Mouse (Mus musculus): Measurements from ENCODE around the gene Nfkbib. TPM values are rescaled to one million over a fixed set of nuclear protein-coding genes. Genes with fewer than 3 reads are reported as not detected.
A peak's percentile ranks its signal among the peaks of the same experiment; 100 is the strongest.

Nfkbib gene
- polyA plus RNA-seq, 2 experiments = 15.0 to 27.0 TPM

- Histone ChIP-seq H3K9ac (replicated peaks) (no peak overlapping the region), H3K9me3 (ENCODE audit: control insufficient read depth, low read length) (no peaks in the 10 kb centered on the region), H3K4me1 (replicated peaks; ENCODE audit: control insufficient read depth in 2 of 2, insufficient read depth in 2 of 2, low read length in 1 of 2) (peaks cover 5 to 7% of the 10 kb centered on the region in 2 experiments), H3K27ac (no peak overlapping the region), H3K36me3 (replicated peaks; ENCODE audit: control insufficient read depth, insufficient read depth, low read depth) (no peaks in the 10 kb centered on the region), H3K4me2 (ENCODE audit: low read depth) (no peak overlapping the region), H3K27me3 (ENCODE audit: control insufficient read depth, insufficient read depth, low read length) (no peaks in the 10 kb centered on the region), H3K4me3 (ENCODE audit: insufficient read depth in 1 of 2, low read depth in 2 of 2, low read length in 2 of 2) (no peak overlapping the region)
- no peak for TF ChIP-seq EP300 (IDR thresholded peaks at IDR 0.05; ENCODE audit: low read depth)
- peak; percentile 50 for TF ChIP-seq CTCF (IDR thresholded peaks at IDR 0.05; ENCODE audit: low read depth)
- 12% methylated on average over 2 of the region's 2 CpGs for WGBS (ENCODE audit: insufficient replicate concordance)
- DNase-seq (ENCODE audit: low read depth in 3 of 3, low spot score in 3 of 3) = no peak
- no peak for ATAC-seq (ENCODE audit: insufficient read depth)
These were observed 26.5 kb upstream of the Nfkbib start for GRCm38 (mm10) chr7:28793834-28794233.

DNA sequence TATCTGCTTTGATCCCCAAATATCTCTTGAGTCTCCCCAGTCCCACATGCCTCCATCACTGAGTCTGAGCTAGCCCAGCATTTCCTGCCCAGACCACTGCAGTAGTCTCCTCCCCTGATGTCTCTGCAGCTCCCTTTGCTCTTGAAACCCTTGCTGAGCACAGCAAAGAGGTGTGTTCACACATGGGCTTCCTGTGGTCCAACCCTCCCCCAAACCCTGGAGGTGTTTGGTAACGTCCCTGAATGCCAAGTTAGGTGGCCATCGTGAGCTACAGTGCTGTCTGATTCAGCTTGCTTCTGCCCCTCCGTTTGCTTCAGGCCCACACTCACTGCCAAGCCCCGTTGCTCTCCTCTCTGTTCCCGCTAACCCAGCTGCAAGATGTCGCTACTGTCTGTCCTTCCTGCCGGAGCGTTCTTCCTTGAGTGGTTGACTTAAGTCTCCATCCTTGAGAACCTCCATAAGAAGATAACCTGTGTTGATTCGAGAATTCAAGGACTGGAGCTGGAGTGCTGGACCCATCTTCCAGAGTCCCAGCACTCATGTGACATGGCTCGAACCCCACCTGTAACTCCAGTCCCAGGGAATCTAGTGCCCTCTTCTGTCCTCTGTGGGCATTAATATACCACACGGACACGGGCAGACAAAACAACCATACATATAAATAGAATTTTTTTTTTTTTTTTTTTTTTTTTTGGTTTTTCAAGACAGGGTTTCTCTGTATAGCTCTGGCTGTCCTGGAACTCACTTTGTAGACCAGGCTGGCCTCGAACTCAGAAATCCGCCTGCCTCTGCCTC, 25.3 kb upstream of the Nfkbib start:
- peaks cover 5 to 7% of the 10 kb centered on the region in 2 experiments for H3K4me1 ChIP-seq (replicated peaks; ENCODE audit: control insufficient read depth in 2 of 2, insufficient read depth in 2 of 2, low read length in 1 of 2)
- no peak for DNase-seq (ENCODE audit: low read depth in 3 of 3, low spot score in 3 of 3)
- 57% methylated on average over 14 of the region's 14 CpGs for WGBS (ENCODE audit: insufficient replicate concordance)

GRCm38 (mm10) chr7:28791706-28792105, 24.4 kb upstream of the Nfkbib start:
- Histone ChIP-seq H3K4me3 (ENCODE audit: insufficient read depth in 1 of 2, low read depth in 2 of 2, low read length in 2 of 2) (no peak overlapping the region), H3K27ac (no peak overlapping the region), H3K27me3 (ENCODE audit: control insufficient read depth, insufficient read depth, low read length) (no peaks in the 10 kb centered on the region), H3K9me3 (ENCODE audit: control insufficient read depth, low read length) (no peaks in the 10 kb centered on the region), H3K4me2 (ENCODE audit: low read depth) (no peak overlapping the region), H3K4me1 (replicated peaks; ENCODE audit: control insufficient read depth in 2 of 2, insufficient read depth in 2 of 2, low read length in 1 of 2) (peaks cover 3 to 7% of the 10 kb centered on the region in 2 experiments), H3K9ac (replicated peaks) (no peak overlapping the region), H3K36me3 (replicated peaks; ENCODE audit: control insufficient read depth, insufficient read depth, low read depth) (no peaks in the 10 kb centered on the region)
- DNase-seq (ENCODE audit: low read depth in 3 of 3, low spot score in 3 of 3) (no peak), ATAC-seq (ENCODE audit: insufficient read depth) (no peak)
- TF ChIP-seq EP300 (IDR thresholded peaks at IDR 0.05; ENCODE audit: low read depth) (no peak), CTCF (IDR thresholded peaks at IDR 0.05; ENCODE audit: low read depth) (no peak)

More for the DNA sequence above, 25.3 kb upstream of the Nfkbib start:
- Histone ChIP-seq H3K27me3 (ENCODE audit: control insufficient read depth, insufficient read depth, low read length) (no peaks in the 10 kb centered on the region), H3K36me3 (replicated peaks; ENCODE audit: control insufficient read depth, insufficient read depth, low read depth) (no peaks in the 10 kb centered on the region), H3K9me3 (ENCODE audit: control insufficient read depth, low read length) (no peaks in the 10 kb centered on the region), H3K4me2 (ENCODE audit: low read depth) (no peak overlapping the region), H3K27ac (no peak overlapping the region), H3K9ac (replicated peaks) (no peak overlapping the region), H3K4me3 (ENCODE audit: insufficient read depth in 1 of 2, low read depth in 2 of 2, low read length in 2 of 2) (no peak overlapping the region)
- TF ChIP-seq CTCF (IDR thresholded peaks at IDR 0.05; ENCODE audit: low read depth) (no peak), EP300 (IDR thresholded peaks at IDR 0.05; ENCODE audit: low read depth) (no peak)
- ATAC-seq (ENCODE audit: insufficient read depth) = no peak

- Histone ChIP-seq H3K9me3 (ENCODE audit: control insufficient read depth, low read length) (no peaks in the 10 kb centered on the region), H3K4me1 (replicated peaks; ENCODE audit: control insufficient read depth in 2 of 2, insufficient read depth in 2 of 2, low read length in 1 of 2) (peaks cover 0 to 3% of the 10 kb centered on the region in 2 experiments; a peak in 1 of 4 replicates), H3K27me3 (ENCODE audit: control insufficient read depth, insufficient read depth, low read length) (no peaks in the 10 kb centered on the region), H3K27ac (no peak overlapping the region), H3K4me2 (ENCODE audit: low read depth) (no peak overlapping the region), H3K4me3 (ENCODE audit: insufficient read depth in 1 of 2, low read depth in 2 of 2, low read length in 2 of 2) (no peak overlapping the region), H3K9ac (replicated peaks) (no peak overlapping the region), H3K36me3 (replicated peaks; ENCODE audit: control insufficient read depth, insufficient read depth, low read depth) (no peaks in the 10 kb centered on the region)
- WGBS (ENCODE audit: insufficient replicate concordance) = 48% methylated on average over 8 of the region's 8 CpGs
- TF ChIP-seq EP300 (IDR thresholded peaks at IDR 0.05; ENCODE audit: low read depth) (no peak), CTCF (IDR thresholded peaks at IDR 0.05; ENCODE audit: low read depth) (peak; percentile 53)
- 0 out of 2 replicates have a peak, but pooled peaks have one; percentile 19 for ATAC-seq (ENCODE audit: insufficient read depth)
- no peak for DNase-seq (ENCODE audit: low read depth in 3 of 3, low spot score in 3 of 3)
These were observed 22.9 kb upstream of the Nfkbib start for GRCm38 (mm10) chr7:28790066-28790806.

GRCm38 (mm10) chr7:28789235-28789634, 21.9 kb upstream of the Nfkbib start:
- H3K27me3 ChIP-seq (ENCODE audit: control insufficient read depth, insufficient read depth, low read length) = no peaks in the 10 kb centered on the region
- no peak for TF ChIP-seq EP300 (IDR thresholded peaks at IDR 0.05; ENCODE audit: low read depth)
- no peak for TF ChIP-seq CTCF (IDR thresholded peaks at IDR 0.05; ENCODE audit: low read depth)
- H3K4me2 ChIP-seq (ENCODE audit: low read depth) = no peak overlapping the region
- no peak overlapping the region for H3K4me3 ChIP-seq (ENCODE audit: insufficient read depth in 1 of 2, low read depth in 2 of 2, low read length in 2 of 2)
- H3K4me1 ChIP-seq (replicated peaks; ENCODE audit: control insufficient read depth in 2 of 2, insufficient read depth in 2 of 2, low read length in 1 of 2) = peaks cover 0 to 3% of the 10 kb centered on the region in 2 experiments; a peak in 1 of 4 replicates
- 78% methylated on average over 3 of the region's 3 CpGs for WGBS (ENCODE audit: insufficient replicate concordance)
- no peak overlapping the region for H3K9ac ChIP-seq (replicated peaks)
- DNase-seq (ENCODE audit: low read depth in 3 of 3, low spot score in 3 of 3) (no peak), ATAC-seq (ENCODE audit: insufficient read depth) (no peak)
- no peaks in the 10 kb centered on the region for H3K9me3 ChIP-seq (ENCODE audit: control insufficient read depth, low read length)
- no peaks in the 10 kb centered on the region for H3K36me3 ChIP-seq (replicated peaks; ENCODE audit: control insufficient read depth, insufficient read depth, low read depth)
- H3K27ac ChIP-seq = no peak overlapping the region

All from liver, embryonic 14.5 days (tissue).